Mouse (Mus musculus): Measurements from ENCODE around the gene Zc3h12d.
"Not testable (repeated sequence)": the region's sequence is repeated elsewhere in the genome, so short reads cannot be mapped to it uniquely, and the experiment has no call there.

Gene Zc3h12d

DNA sequence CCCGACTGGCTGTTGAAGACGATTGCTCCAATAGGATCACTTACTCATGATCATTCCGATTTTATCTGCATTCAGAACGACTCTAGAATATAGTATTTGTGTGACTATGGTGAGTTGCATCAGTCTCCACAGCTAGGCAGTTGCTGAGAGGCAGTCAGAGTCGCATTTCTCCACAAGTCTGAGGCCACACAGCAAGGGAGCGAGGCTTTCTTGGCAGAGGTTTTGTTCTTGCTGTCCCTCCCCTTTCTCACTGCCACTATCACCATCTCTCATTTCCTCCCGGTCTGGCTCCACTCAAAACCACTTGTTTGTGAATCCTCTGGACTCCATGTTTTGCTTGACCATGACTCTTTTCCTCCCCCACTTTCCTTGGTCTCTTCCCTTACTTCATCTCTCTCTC is 41.9 kb downstream of the Zc3h12d start:
- no peak for DNase-seq

DNA sequence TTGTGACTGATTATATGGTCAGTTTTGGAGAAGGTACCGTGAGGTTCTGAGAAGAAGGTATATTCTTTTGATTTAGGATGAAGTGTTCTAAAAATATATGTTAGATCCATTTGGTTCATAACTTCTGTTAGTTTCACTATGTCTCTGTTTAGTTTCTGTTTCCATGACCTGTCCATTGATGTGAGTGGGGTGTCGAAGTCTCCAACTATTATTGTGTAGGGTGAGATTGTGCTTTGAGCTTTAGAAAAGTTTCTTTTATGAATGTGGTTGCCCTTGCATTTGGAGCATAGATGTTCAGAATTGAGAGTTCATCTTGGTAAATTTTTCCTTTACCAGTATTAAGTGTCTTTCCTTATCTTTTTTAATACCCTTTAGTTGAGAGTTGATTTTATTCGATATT is 48.0 kb downstream of the Zc3h12d start:
- DNase-seq, result not testable (repeated sequence)

DNA sequence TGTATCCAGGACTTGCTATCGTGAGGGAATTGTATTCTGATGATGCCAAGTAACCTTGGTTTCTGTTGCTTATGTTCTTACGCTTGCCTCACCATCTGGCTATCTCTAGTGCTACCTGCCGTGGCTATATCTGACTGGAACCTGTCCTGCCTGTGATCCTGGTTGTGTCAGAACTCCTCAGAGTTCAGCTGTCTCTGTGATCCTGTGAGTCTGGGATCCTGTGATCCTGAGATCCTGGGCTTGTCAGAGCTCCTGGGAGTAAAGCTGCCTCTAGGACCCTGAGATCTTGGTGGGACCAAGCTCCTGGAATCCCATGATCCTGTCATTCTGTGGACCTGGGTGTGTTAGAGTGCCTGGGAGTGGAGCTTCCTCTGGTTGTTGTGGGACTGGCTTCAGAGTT is 49.7 kb downstream of the Zc3h12d start:
- no peak for DNase-seq

DNA sequence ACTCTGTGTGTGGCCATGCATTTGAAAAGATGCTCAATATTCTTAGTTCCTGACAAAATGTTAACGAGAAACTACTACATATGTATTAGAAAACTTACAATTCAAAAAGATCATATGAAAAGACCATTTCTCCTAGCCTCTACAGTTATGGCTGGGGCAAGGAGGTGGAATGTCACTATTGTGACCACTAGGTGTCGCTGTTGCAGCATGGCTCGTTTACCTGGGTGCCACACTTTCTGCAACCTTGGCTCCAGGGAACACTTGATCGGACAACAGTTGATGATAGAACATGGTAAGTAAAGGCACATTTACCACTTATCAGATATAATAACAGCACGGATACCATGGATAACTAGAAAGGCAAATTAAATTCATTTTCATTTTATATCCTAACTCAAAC is 51.3 kb downstream of the Zc3h12d start:
- peak; percentile 83 for DNase-seq

- no peak for DNase-seq
Measured at GRCm38 (mm10) chr10:7888256-7888868, 56.1 kb downstream of the Zc3h12d start.

- no peak for DNase-seq
Measured at GRCm38 (mm10) chr10:7900719-7901627, 68.7 kb downstream of the Zc3h12d start.

DNA sequence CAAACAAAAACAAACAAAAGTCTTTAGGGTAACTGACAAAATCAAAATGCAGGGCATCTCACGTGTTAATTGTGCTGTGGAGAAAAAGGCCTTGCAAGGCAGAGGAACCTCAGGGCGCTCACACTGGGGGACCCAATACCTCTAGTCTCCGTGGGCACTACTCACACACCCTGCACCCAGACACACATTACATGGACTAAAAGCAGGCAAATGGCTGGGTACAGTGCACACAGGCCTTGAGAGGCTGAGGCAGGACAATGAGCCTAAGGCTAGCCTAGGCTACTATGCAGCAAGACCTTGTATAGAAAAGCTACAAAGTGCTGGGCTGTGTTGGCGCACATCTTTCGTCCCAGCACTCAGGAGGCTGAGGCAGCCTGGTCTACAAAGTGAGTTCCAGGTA is 71.9 kb downstream of the Zc3h12d start:
- no peak for DNase-seq

- no peak for DNase-seq
Measured at GRCm38 (mm10) chr10:7907151-7907550, 74.9 kb downstream of the Zc3h12d start.

- DNase-seq, result peak; percentile 13
Measured at GRCm38 (mm10) chr10:7911268-7911667, 79.0 kb downstream of the Zc3h12d start.
